Mouse (Mus musculus) liver, embryonic 14.5 days (tissue): ENCODE results near the gene Ppox. TPM values are rescaled to one million over a fixed set of nuclear protein-coding genes. Genes with fewer than 3 reads are reported as not detected.
A peak's percentile ranks its signal among the peaks of the same experiment; 100 is the strongest.

Experiments
- ATAC-seq: fragments of 200-750 bp; cut with Nextera tagmentation; 2 replicates; pipeline ENCODE4 v1.8.0; 2017; ENCODE audit warnings: moderate number of reproducible peaks, mild to moderate bottlenecking, moderate library complexity; ENCODE audit not compliant: insufficient read depth
- DNase-seq, 3 experiments: peaks; one replicate each; pipeline ENCODE4 v3.0.0-alpha.2; 2012 to 2013; ENCODE audit warnings: low read depth in 3 of 3, low spot score in 3 of 3
- H3K27ac ChIP-seq: fragments of 300-500 bp; sonication (generic); 2 replicates; pipeline ENCODE4 v1.5.1; 2014; ENCODE audit warnings: moderate library complexity, mild to moderate bottlenecking, control low read depth, inconsistent platforms
- H3K27me3 ChIP-seq: fragments of 300-500 bp; sonication (generic); 2 replicates; pipeline ENCODE4 v1.6.1; 2014; ENCODE audit warnings: mild to moderate bottlenecking, low read length, moderate library complexity; ENCODE audit not compliant: control insufficient read depth, insufficient read depth
- H3K36me3 ChIP-seq: fragments of 300-500 bp; sonication (generic); replicated peaks from 2 replicates; pipeline ENCODE4 v1.6.1; 2014; ENCODE audit warnings: low read depth; ENCODE audit not compliant: control insufficient read depth, insufficient read depth
- H3K4me1 ChIP-seq, 2 experiments: fragments of 200-500 bp in 1 of 2; fragments of 300-500 bp in 1 of 2; sonication (generic) in 1 of 2; replicated peaks; 2 replicates each; pipeline ENCODE4 v1.6.1; 2012 to 2014; ENCODE audit warnings: antibody characterized with exemption in 1 of 2, inconsistent platforms in 1 of 2, low read length in 1 of 2; ENCODE audit not compliant: control insufficient read depth in 2 of 2, insufficient read depth in 2 of 2
- H3K4me2 ChIP-seq: fragments of 300-500 bp; sonication (generic); 2 replicates; pipeline ENCODE4 v1.6.1; 2014; ENCODE audit warnings: low read depth, mild to moderate bottlenecking, control low read depth, moderate library complexity
- H3K4me3 ChIP-seq, 2 experiments: fragments of 200-500 bp in 1 of 2; fragments of 300-500 bp in 1 of 2; sonication (generic) in 1 of 2; 2 replicates each; pipeline ENCODE4 v1.5.1; 2012 to 2014; ENCODE audit warnings: low read depth in 2 of 2, low read length in 2 of 2, mild to moderate bottlenecking in 2 of 2, control low read depth in 1 of 2, inconsistent platforms in 1 of 2, moderate library complexity in 1 of 2; ENCODE audit not compliant: insufficient read depth in 1 of 2
- H3K9ac ChIP-seq: fragments of 300-500 bp; sonication (generic); replicated peaks from 2 replicates; pipeline ENCODE4 v1.6.1; 2014; ENCODE audit warnings: mild to moderate bottlenecking, control low read depth, moderate library complexity
- H3K9me3 ChIP-seq: fragments of 300-500 bp; sonication (generic); 2 replicates; pipeline ENCODE4 v1.6.1; 2016; ENCODE audit warnings: low read length, mixed read lengths; ENCODE audit not compliant: control insufficient read depth
- CTCF ChIP-seq: IDR thresholded peaks from 2 replicates; pipeline ENCODE4 v1.5.1; 2016; ENCODE audit warnings: antibody characterized with exemption, low read depth, control low read depth
- EP300 ChIP-seq: IDR thresholded peaks from 2 replicates; pipeline ENCODE4 v1.6.1; 2016; ENCODE audit warnings: antibody characterized with exemption, low read depth
- WGBS: fragments of 180-500 bp; shearing (Covaris S2); extraction: QIAGEN DNeasy Blood & Tissue Kit; methylation state at CpG from one replicate; pipeline ENCODE4 v1.1.7; 2014; ENCODE audit not compliant: insufficient replicate concordance; 5-methylcytosine and 5-hydroxymethylcytosine counted together
- polyA plus RNA-seq, 2 experiments: library from polyadenylated mRNA; depleted of rRNA in 1 of 2; stranded (reverse) in 1 of 2; unstranded in 1 of 2; fragments of >200 nt; fragmentation: Nextera tagmentation in 1 of 2; extraction: Ambion mirVana in 1 of 2; gene quantifications; 2 replicates each; pipeline versions ENCODE4 v1.2.1 to v1.2.3; 2012 to 2014

The Ppox gene
- polyA plus RNA-seq, 2 experiments: 161 to 170 TPM

DNA sequence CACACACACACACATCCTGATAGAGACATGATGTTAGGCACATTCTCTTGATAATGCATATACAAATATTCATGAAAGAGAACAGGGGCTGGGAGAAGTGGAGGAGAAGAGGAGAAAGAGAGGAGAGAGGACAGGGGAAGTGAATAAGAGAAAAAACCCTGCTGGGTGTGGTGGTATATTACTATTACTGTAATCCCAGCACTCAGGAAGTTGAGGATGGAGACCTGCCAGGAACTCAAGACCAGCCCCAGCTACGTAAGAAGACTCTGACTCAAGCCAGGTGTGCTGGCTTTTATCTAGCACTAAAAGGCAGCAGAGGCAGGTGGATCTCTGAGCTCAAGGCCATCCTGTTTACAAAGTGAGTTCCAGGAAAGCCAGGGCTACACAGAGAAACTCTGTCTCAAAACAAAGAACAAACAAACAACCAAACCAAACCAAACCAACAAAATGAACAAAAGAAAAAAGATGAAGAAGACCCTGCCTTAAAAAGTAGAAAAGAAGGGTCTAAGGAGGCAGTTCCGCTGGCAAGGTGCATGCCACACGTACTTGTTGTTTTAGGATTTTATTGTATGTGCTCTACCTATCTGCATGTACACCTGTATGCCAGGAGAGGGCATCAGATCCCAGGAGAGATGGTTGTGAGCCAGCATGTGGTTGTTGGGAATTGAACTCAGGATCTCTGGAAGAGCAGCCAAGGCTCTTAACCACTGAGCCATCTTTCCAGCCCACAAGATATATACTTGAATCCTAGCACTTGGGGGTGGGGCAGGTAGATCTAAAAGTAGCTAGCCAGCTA lies 17.1 kb downstream of the Ppox start:
- WGBS: 64% methylated on average over 3 of the region's 3 CpGs
- peaks cover 7% of the 10 kb centered on the region for H3K27me3 ChIP-seq
- H3K4me1 ChIP-seq: peaks cover 0 to 21% of the 10 kb centered on the region in 2 experiments; a peak in 2 of 4 replicates
- no peaks in the 10 kb centered on the region for H3K9me3 ChIP-seq
- no peak for DNase-seq
- no peak overlapping the region for H3K4me2 ChIP-seq
- no peak overlapping the region for H3K4me3 ChIP-seq
- no peak for ATAC-seq
- H3K9ac ChIP-seq: no peak overlapping the region
- no peak overlapping the region for H3K27ac ChIP-seq
- H3K36me3 ChIP-seq: no peaks in the 10 kb centered on the region
- TF ChIP-seq EP300 (no peak), CTCF (peak; percentile 69)

DNA sequence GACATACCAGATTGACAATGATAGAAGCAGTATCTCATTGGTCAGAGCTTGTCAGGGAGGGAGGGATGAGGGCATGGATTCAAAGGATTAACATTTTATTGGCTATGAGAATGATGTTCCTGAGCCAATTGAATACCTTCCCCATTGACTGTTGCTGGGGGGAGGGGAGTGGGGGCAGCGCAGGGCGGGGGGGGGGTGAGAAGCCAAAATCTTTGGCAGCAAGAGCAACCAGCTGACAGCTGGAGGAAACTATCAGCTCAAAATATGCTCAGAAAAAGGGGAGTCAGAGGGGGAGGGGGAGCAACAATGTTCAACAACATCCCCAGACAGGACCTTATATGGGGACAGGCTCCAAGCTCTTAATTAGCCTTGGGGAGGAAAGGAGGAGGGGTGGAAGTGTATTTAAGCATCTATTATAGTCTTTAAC lies 17.8 kb downstream of the Ppox start:
- TF ChIP-seq CTCF: no peak
- TF ChIP-seq EP300: no peak
- Histone ChIP-seq H3K4me1 (peaks cover 0 to 19% of the 10 kb centered on the region in 2 experiments; a peak in 2 of 4 replicates), H3K27ac (no peak overlapping the region), H3K4me2 (no peak overlapping the region), H3K9me3 (no peaks in the 10 kb centered on the region), H3K27me3 (peaks cover 7% of the 10 kb centered on the region), H3K36me3 (no peaks in the 10 kb centered on the region), H3K9ac (no peak overlapping the region), H3K4me3 (no peak overlapping the region)
- DNase-seq (no peak), ATAC-seq (no peak)
- WGBS: 10% methylated on average over 2 of the region's 2 CpGs

DNA sequence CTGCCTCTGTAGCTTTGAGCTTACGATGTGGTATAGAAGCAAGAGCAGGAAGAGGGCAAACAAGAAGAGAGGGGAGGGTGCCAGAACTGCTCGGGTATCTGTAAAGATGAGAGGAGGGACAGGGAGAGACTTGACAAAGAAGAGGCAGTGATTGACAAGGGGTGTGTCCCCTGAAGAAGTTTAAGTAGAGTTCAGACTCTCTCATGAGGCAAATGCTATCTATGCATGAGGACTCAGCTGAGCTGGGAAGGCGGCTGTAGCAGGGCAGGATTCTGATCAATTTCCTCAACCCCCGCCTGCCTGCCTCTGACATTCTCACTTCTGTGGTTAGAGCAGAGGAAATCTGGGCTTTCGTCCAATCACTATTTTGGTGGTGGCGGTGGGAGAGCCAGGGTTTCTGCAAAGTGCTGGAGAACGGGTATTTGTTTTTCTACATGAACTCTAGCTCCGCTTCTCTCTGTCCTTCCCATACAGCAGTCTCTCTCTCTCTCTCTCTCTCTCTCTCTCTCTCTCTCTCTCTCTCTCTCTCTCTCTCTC lies 18.3 kb downstream of the Ppox start:
- peak overlapping the region; percentile 8 for H3K4me2 ChIP-seq
- WGBS: 3% methylated on average over 8 of the region's 8 CpGs
- H3K36me3 ChIP-seq: no peaks in the 10 kb centered on the region
- no peak for ATAC-seq
- no peak overlapping the region for H3K4me3 ChIP-seq
- no peaks in the 10 kb centered on the region for H3K9me3 ChIP-seq
- no peak overlapping the region for H3K27ac ChIP-seq
- H3K9ac ChIP-seq: no peak overlapping the region
- H3K27me3 ChIP-seq: peaks cover 7% of the 10 kb centered on the region
- H3K4me1 ChIP-seq: peaks cover 0 to 19% of the 10 kb centered on the region in 2 experiments; a peak in 2 of 4 replicates
- TF ChIP-seq EP300: no peak
- TF ChIP-seq CTCF: no peak
- no peak for DNase-seq

DNA sequence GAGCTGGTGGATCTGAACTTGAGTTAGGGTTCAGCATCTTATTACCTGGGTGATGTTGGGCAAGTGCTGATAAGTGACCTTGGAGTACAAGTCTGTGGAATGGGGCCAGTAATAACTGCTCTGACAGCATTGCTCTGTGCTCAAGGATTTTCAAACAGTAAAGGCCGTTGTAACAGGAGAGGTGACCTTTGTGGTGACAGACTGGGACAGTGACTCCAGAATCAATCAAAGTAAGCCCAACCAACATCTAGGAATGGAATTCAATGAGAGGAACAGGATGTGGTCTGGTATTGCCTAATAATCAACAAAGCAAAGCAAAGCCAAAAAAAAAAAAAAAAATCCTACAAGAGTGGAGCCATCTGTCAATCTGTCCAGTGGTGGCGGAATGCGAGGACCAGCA lies 20.7 kb downstream of the Ppox start:
- no peak for ATAC-seq
- Histone ChIP-seq H3K27me3 (peaks cover 7% of the 10 kb centered on the region), H3K9me3 (no peaks in the 10 kb centered on the region), H3K27ac (no peak overlapping the region), H3K36me3 (no peaks in the 10 kb centered on the region), H3K4me2 (no peak overlapping the region), H3K4me1 (peaks cover 0 to 16% of the 10 kb centered on the region in 2 experiments; a peak in 2 of 4 replicates), H3K9ac (no peak overlapping the region), H3K4me3 (no peak overlapping the region)
- WGBS: 30% methylated on average over 3 of the region's 3 CpGs
- no peak for DNase-seq
- no peak for TF ChIP-seq EP300

DNA sequence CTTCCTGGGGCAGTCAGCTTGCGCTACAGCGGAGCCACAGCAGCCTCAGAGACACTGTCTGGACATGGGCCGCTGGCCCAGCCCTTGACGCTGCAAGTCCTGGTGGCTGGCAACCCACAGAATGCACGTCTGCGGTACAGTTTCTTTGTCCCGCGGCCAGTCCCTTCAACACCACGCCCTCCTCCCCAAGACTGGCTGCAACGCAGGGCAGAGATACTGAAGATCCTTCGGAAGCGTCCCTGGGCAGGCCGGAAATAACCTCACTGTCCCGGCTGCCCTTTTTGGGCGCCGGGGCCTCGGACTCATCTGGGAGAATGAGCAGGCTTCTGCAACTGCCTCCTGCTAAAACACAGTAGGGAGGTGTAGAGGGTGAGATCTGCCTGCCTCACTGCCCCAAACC lies 22.1 kb downstream of the Ppox start:
- no peak for ATAC-seq
- no peaks in the 10 kb centered on the region for H3K36me3 ChIP-seq
- H3K27ac ChIP-seq: no peak overlapping the region
- peaks cover 0 to 16% of the 10 kb centered on the region in 2 experiments; a peak in 2 of 4 replicates for H3K4me1 ChIP-seq
- peaks cover 7% of the 10 kb centered on the region for H3K27me3 ChIP-seq
- H3K4me2 ChIP-seq: no peak overlapping the region
- no peak overlapping the region; the same call in 1 of the 2 replicates for H3K9ac ChIP-seq
- H3K4me3 ChIP-seq: no peak overlapping the region
- 58% methylated on average over 17 of the region's 17 CpGs for WGBS
- no peaks in the 10 kb centered on the region for H3K9me3 ChIP-seq
- DNase-seq: no peak
- TF ChIP-seq CTCF: no peak
- TF ChIP-seq EP300: no peak
